Mouse (Mus musculus): ENCODE measurements around the gene Ifna6. TPM values are rescaled to one million over a fixed set of nuclear protein-coding genes. Genes with fewer than 3 reads are reported as not detected.
"Not testable (repeated sequence)": the region's sequence is repeated elsewhere in the genome, so short reads cannot be mapped to it uniquely, and the experiment has no call there.

Gene Ifna6
- total and polyA plus RNA-seq, 2 experiments from 2014 or later, result not detected

GRCm38 (mm10) chr4:88805761-88806160 lies 21.5 kb upstream of the Ifna6 start:
- H3K4me2 ChIP-seq (ENCODE audit: low read depth, low read length); DNase-seq (ENCODE audit: low spot score); H3K36me3 ChIP-seq (replicated peaks; ENCODE audit: control insufficient read depth, insufficient read depth, low read length): not testable (repeated sequence)

GRCm38 (mm10) chr4:88815928-88816327 lies 11.3 kb upstream of the Ifna6 start, which contains the start of gene Ifna7:
Ifna7 (plus strand) TSS chr4:88816228.
- Histone ChIP-seq H3K9ac (replicated peaks; ENCODE audit: low read depth, low read length) (no peak within 1 kb of the TSS), H3K36me3 (replicated peaks; ENCODE audit: control insufficient read depth, insufficient read depth, low read length) (no peaks in the 10 kb centered on the region), H3K9me3 (replicated peaks; ENCODE audit: control insufficient read depth, low read length) (no peaks in the 10 kb centered on the region), H3K4me2 (ENCODE audit: low read depth, low read length) (no peak within 1 kb of the TSS), H3K4me3 (ENCODE audit: low read depth, low read length) (no peak within 1 kb of the TSS), H3K27ac (ENCODE audit: low read depth) (no peak within 1 kb of the TSS), H3K27me3 (ENCODE audit: control insufficient read depth, insufficient read depth, low read length) (no peaks in the 10 kb centered on the region), H3K4me1 (ENCODE audit: control insufficient read depth, insufficient read depth) (no peaks in the 10 kb centered on the region)
- ATAC-seq (ENCODE audit: insufficient read depth, low read depth) (no peak), DNase-seq (ENCODE audit: low spot score) (no peak)
- TF ChIP-seq EP300 (IDR thresholded peaks at IDR 0.05; ENCODE audit: low read depth) (no peak), CTCF (IDR thresholded peaks at IDR 0.05; ENCODE audit: low read depth) (no peak)
- WGBS, result 52% methylated on average over 3 of the region's 3 CpGs

More at GRCm38 (mm10) chr4:88805761-88806160, 21.5 kb upstream of the Ifna6 start:
- 0 out of 2 replicates have a peak overlapping the region, but pooled peaks have one; percentile 24 for H3K4me3 ChIP-seq (ENCODE audit: low read depth, low read length)
- not testable (repeated sequence) for H3K9me3 ChIP-seq (replicated peaks; ENCODE audit: control insufficient read depth, low read length); H3K27ac ChIP-seq (ENCODE audit: low read depth); ATAC-seq (ENCODE audit: insufficient read depth, low read depth); H3K9ac ChIP-seq (replicated peaks; ENCODE audit: low read depth, low read length); H3K27me3 ChIP-seq (ENCODE audit: control insufficient read depth, insufficient read depth, low read length); H3K4me1 ChIP-seq (ENCODE audit: control insufficient read depth, insufficient read depth)
- WGBS, result 0% methylated on average over 4 of the region's 34 CpGs
- peak; percentile 32 for TF ChIP-seq CTCF (IDR thresholded peaks at IDR 0.05; ENCODE audit: low read depth)

DNA sequence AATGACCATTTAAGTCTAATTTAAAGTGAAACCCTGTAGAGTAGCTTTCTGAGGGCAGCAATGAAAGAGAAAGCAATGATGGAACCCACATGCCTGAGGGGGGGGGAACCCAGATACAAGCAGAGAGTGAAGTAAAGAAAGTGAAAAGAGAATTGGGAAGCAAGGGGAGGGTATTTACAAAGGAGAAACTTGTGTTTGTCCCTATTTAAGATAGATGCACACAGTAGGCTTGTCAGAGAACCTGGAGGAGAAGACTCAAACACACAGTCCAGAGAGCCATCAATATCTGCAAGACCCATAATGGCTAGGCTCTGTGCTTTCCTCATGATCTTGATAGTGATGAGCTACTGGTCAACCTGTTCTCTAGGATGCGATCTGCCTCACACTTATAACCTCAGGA lies 7.6 kb upstream of the Ifna6 start, which contains the start of gene Ifna11:
Ifna11 (plus strand) TSS at position 301 of the 400 bp plus-strand sequence.
- Histone ChIP-seq H3K4me1 (ENCODE audit: control insufficient read depth, insufficient read depth) (no peaks in the 10 kb centered on the region), H3K27ac (ENCODE audit: low read depth) (no peak within 1 kb of the TSS), H3K27me3 (ENCODE audit: control insufficient read depth, insufficient read depth, low read length) (no peaks in the 10 kb centered on the region), H3K9ac (replicated peaks; ENCODE audit: low read depth, low read length) (no peak within 1 kb of the TSS), H3K4me3 (ENCODE audit: low read depth, low read length) (no peak within 1 kb of the TSS), H3K4me2 (ENCODE audit: low read depth, low read length) (no peak within 1 kb of the TSS), H3K9me3 (replicated peaks; ENCODE audit: control insufficient read depth, low read length) (no peaks in the 10 kb centered on the region), H3K36me3 (replicated peaks; ENCODE audit: control insufficient read depth, insufficient read depth, low read length) (no peaks in the 10 kb centered on the region)
- DNase-seq (ENCODE audit: low spot score), result no peak
- TF ChIP-seq EP300 (IDR thresholded peaks at IDR 0.05; ENCODE audit: low read depth) (no peak), CTCF (IDR thresholded peaks at IDR 0.05; ENCODE audit: low read depth) (no peak)
- 57% methylated on average over 1 of the region's 1 CpGs for whole genome bisulfite sequencing
- ATAC-seq (ENCODE audit: insufficient read depth, low read depth), result no peak

DNA sequence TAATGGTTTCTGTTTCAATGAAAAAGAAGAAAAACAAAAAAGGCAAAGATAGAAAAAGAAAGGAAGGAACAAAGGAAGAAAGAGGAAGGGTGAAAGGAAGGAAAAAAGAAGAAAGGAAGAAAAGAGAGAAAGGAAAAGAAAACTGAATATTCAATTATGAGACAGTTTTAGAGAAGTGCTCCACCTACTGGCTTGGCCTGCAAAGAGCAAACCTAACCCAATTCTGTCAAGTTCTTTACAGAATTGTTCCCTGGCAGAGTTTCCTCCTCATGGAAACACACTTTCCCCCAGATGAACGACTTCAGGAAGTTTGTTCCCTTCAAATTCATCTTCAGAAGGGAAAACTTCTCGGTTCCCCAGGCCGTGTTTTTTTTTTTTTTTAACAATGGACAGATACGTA lies 4.2 kb upstream of the Ifna6 start:
- Histone ChIP-seq H3K27me3 (ENCODE audit: control insufficient read depth, insufficient read depth, low read length) (no peaks in the 10 kb centered on the region), H3K4me2 (ENCODE audit: low read depth, low read length) (no peak overlapping the region), H3K4me3 (ENCODE audit: low read depth, low read length) (no peak overlapping the region), H3K27ac (ENCODE audit: low read depth) (no peak overlapping the region), H3K4me1 (ENCODE audit: control insufficient read depth, insufficient read depth) (no peaks in the 10 kb centered on the region), H3K9ac (replicated peaks; ENCODE audit: low read depth, low read length) (no peak overlapping the region), H3K9me3 (replicated peaks; ENCODE audit: control insufficient read depth, low read length) (no peaks in the 10 kb centered on the region), H3K36me3 (replicated peaks; ENCODE audit: control insufficient read depth, insufficient read depth, low read length) (no peaks in the 10 kb centered on the region)
- ATAC-seq (ENCODE audit: insufficient read depth, low read depth), result no peak
- TF ChIP-seq CTCF (IDR thresholded peaks at IDR 0.05; ENCODE audit: low read depth) (peak; percentile 42), EP300 (IDR thresholded peaks at IDR 0.05; ENCODE audit: low read depth) (no peak)
- WGBS, result 25% methylated on average over 4 of the region's 4 CpGs
- no peak for DNase-seq (ENCODE audit: low spot score)

- no peaks in the 10 kb centered on the region for H3K4me1 ChIP-seq (ENCODE audit: control insufficient read depth, insufficient read depth)
- H3K27me3 ChIP-seq (ENCODE audit: control insufficient read depth, insufficient read depth, low read length), result no peaks in the 10 kb centered on the region
- TF ChIP-seq EP300 (IDR thresholded peaks at IDR 0.05; ENCODE audit: low read depth) (no peak), CTCF (IDR thresholded peaks at IDR 0.05; ENCODE audit: low read depth) (peak; percentile 37)
- no peak overlapping the region for H3K9ac ChIP-seq (replicated peaks; ENCODE audit: low read depth, low read length)
- no peak for ATAC-seq (ENCODE audit: insufficient read depth, low read depth)
- WGBS, result 17% methylated on average over 4 of the region's 4 CpGs
- no peak overlapping the region for H3K27ac ChIP-seq (ENCODE audit: low read depth)
- H3K4me2 ChIP-seq (ENCODE audit: low read depth, low read length), result no peak overlapping the region
- H3K36me3 ChIP-seq (replicated peaks; ENCODE audit: control insufficient read depth, insufficient read depth, low read length), result no peaks in the 10 kb centered on the region
- H3K9me3 ChIP-seq (replicated peaks; ENCODE audit: control insufficient read depth, low read length), result no peaks in the 10 kb centered on the region
- H3K4me3 ChIP-seq (ENCODE audit: low read depth, low read length), result no peak overlapping the region
- DNase-seq (ENCODE audit: low spot score), result no peak
Measured at GRCm38 (mm10) chr4:88830523-88830922, 3.3 kb downstream of the Ifna6 start.

DNA sequence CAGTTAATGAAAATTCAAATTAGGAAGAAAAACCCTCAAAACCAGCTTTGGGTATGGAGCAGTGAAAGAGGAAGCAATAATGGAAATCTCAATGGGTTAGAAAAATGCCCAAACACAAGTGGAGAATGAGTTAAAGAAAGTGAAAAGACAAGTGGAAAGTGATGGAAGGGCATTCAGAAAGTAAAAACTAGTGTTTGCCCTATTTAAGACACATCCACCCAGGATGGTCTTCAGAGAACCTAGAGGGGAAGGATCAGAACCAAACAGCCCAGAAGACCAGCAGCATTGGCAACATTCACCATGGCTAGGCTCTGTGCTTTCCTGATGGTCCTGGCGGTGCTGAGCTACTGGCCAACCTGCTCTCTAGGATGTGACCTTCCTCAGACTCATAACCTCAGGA lies 8.0 kb downstream of the Ifna6 start, which contains the start of gene Ifna5:
Ifna5 (plus strand) TSS at position 301 of the 400 bp plus-strand sequence.
- H3K4me1 ChIP-seq (ENCODE audit: control insufficient read depth, insufficient read depth); H3K27ac ChIP-seq (ENCODE audit: low read depth); DNase-seq (ENCODE audit: low spot score); H3K36me3 ChIP-seq (replicated peaks; ENCODE audit: control insufficient read depth, insufficient read depth, low read length); H3K4me2 ChIP-seq (ENCODE audit: low read depth, low read length); H3K27me3 ChIP-seq (ENCODE audit: control insufficient read depth, insufficient read depth, low read length); H3K4me3 ChIP-seq (ENCODE audit: low read depth, low read length); ATAC-seq (ENCODE audit: insufficient read depth, low read depth); H3K9ac ChIP-seq (replicated peaks; ENCODE audit: low read depth, low read length); H3K9me3 ChIP-seq (replicated peaks; ENCODE audit: control insufficient read depth, low read length): not testable (repeated sequence)
- 82% methylated on average over 1 of the region's 1 CpGs for WGBS

Data from heart, postnatal 0 days (tissue).